Mouse (Mus musculus) c-Kit-positive CD71-negative TER-119-negative erythroid progenitor cells, embryonic 14.5 days (primary cell): ENCODE results near the gene Nutm1.

Experiments used
- DNase-seq: peaks from one replicate; pipeline ENCODE4 v3.0.0-alpha.2; 2013; ENCODE audit warnings: low read depth

The Nutm1 gene

GRCm38 (mm10) chr2:112261748-112262653 is 2.9 kb upstream of the Nutm1 start, which contains the start of gene Nop10:
Gene Nop10 (plus strand): TSS chr2:112261926.
- peak; percentile 85 for DNase-seq

GRCm38 (mm10) chr2:112254675-112255515 is 4.2 kb downstream of the Nutm1 start:
- DNase-seq, result no peak

- no peak for DNase-seq
These were observed 9.2 kb downstream of the Nutm1 start for GRCm38 (mm10) chr2:112249780-112250453.

GRCm38 (mm10) chr2:112247323-112247722 is 11.8 kb downstream of the Nutm1 start:
- DNase-seq, result no peak

GRCm38 (mm10) chr2:112246193-112246592 is 12.9 kb downstream of the Nutm1 start:
- no peak for DNase-seq

GRCm38 (mm10) chr2:112245307-112245706 is 13.8 kb downstream of the Nutm1 start:
- DNase-seq, result no peak

GRCm38 (mm10) chr2:112241787-112242186 is 17.3 kb downstream of the Nutm1 start:
- no peak for DNase-seq

GRCm38 (mm10) chr2:112239935-112240721 is 19.0 kb downstream of the Nutm1 start:
- DNase-seq, result no peak

GRCm38 (mm10) chr2:112239212-112239934 is 19.7 kb downstream of the Nutm1 start, which contains the start of gene Lpcat4:
Gene Lpcat4 (plus strand): TSS chr2:112239468.
- peak; percentile 63 for DNase-seq

- DNase-seq, result no peak
These were observed 21.1 kb downstream of the Nutm1 start for GRCm38 (mm10) chr2:112238006-112238405.

- DNase-seq, result no peak
These were observed 22.5 kb downstream of the Nutm1 start for GRCm38 (mm10) chr2:112236620-112237019.

GRCm38 (mm10) chr2:112232623-112233022 is 26.5 kb downstream of the Nutm1 start:
- DNase-seq, result no peak

- DNase-seq, result no peak
These were observed 34.7 kb downstream of the Nutm1 start for GRCm38 (mm10) chr2:112224356-112224755.

GRCm38 (mm10) chr2:112222607-112223006 is 36.5 kb downstream of the Nutm1 start:
- no peak for DNase-seq

GRCm38 (mm10) chr2:112220880-112221279 is 38.2 kb downstream of the Nutm1 start:
- DNase-seq, result no peak

GRCm38 (mm10) chr2:112217614-112218013 is 41.5 kb downstream of the Nutm1 start:
- DNase-seq, result no peak

- DNase-seq, result no peak
These were observed 43.1 kb downstream of the Nutm1 start for GRCm38 (mm10) chr2:112215977-112216376.

GRCm38 (mm10) chr2:112210699-112211098 is 48.4 kb downstream of the Nutm1 start:
- no peak for DNase-seq

- DNase-seq, result no peak
These were observed 48.9 kb downstream of the Nutm1 start for GRCm38 (mm10) chr2:112210142-112210541.

- DNase-seq, result no peak
These were observed 56.0 kb downstream of the Nutm1 start for GRCm38 (mm10) chr2:112203056-112203455.
